Mouse (Mus musculus) frontal cortex, adult 2 months (tissue): ENCODE data around the gene Psmb11. TPM values are rescaled to one million over a fixed set of nuclear protein-coding genes. Genes with fewer than 3 reads are reported as not detected.
A peak's percentile ranks its signal among the peaks of the same experiment; 100 is the strongest.

Source experiments
- DNase-seq, 2 experiments: peaks; one replicate each; pipeline ENCODE4 v3.0.0; 2022; ENCODE audit warnings: low spot score in 1 of 2; ENCODE audit errors: extremely low spot score in 1 of 2
- polyA plus RNA-seq: library from polyadenylated mRNA; depleted of rRNA; stranded (reverse); fragments of >200 nt; gene quantifications from 2 replicates; pipeline ENCODE4 v1.2.3, GENCODE M21; 2012; rRNA removed

Psmb11 gene
- 0.46 and 0.54 TPM in 2 replicates for polyA plus RNA-seq

- no peak for DNase-seq
Measured at GRCm38 (mm10) chr14:54621133-54621532, at the start of gene Psmb11. TSS of gene Psmb11 (plus strand) at chr14:54621433.

DNA sequence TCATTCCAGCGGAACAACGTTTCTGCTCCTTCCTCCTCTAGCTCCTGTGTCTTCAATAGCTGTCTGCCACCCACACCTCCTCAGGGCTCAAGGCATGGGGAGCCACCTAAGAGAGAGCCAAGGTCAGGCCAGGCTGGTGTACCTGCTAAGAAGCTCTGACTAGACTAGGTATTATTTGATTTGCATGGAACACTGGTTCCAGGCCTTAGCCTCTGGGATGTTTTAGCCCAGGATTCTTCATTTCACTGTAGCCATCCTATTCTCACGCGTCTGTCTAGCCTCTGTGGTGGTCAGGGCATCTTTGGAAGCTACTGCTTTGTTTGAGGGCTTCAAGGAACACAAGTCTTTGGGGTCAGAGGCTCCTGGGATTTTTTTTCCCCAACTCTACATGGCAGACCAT lies 49.1 kb upstream of the Psmb11 start:
- DNase-seq: no peak

DNA sequence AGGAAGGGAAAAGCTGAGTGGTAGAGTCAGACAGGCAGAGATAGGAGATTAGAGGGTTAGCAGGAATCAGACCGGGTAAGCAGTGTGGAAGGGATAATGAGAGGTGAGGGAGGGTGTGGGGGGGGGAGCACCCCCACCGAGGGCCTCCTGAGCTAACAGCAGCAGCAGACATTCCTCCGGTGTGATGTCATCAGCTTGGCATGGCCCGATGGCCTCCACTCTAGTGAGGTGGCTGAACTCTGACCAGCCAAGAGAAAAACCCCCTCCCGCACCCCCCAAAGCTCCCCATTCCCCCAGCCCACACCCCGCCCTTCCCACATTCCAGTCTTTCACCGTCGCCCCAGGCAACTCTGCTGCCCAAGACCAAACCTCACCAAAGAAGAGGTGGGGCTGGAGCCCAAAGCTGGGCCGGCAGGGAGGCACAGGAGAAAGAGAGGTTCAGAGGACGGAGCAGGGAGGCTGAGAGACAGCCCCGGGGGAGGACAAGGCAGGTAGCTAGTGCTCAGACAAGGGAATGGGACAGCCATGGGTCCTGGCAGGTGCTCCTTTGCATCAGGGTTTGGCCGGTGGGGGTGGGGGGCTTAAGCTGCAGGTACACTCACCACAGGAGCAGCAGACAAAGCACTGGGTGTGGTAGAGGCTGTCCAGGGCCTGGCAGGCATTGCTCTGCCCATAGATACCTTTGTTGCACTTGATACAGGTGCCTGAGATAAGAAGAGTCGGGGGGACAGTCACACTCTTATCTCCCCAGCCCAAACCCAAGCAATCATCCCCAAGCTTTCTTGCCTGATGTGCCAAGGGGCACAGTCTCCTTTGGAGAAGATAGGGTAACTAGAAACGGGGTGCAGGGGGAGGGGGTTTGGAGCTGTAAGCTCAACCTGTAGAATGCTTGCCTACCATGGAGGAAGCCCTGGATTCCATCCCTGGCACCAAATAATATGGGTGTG lies 48.2 kb upstream of the Psmb11 start:
- no peak for DNase-seq

DNA sequence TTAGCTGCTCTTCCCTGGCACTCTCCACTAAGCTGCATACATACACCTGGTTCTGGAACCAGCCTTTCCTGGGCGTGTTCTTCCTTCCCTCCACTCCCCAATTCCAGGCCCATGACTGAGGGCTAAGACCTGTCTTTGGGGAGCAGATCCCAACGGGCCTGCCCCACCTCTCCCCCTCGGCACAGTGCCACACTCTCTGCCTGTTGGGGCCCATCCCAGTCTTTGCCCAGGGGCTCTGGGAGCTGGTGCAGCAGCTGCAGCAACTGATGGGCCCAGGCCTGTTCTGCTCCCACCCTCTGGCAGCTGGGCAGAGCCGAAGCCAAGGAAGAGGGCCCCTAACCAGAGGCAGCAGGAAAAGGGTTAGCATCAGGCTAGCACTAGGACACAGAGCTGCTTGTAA lies 47.0 kb upstream of the Psmb11 start:
- no peak for DNase-seq

- DNase-seq: no peak
Measured at GRCm38 (mm10) chr14:54575031-54575430, 46.2 kb upstream of the Psmb11 start.

- DNase-seq: no peak
Measured at GRCm38 (mm10) chr14:54575631-54576030, 45.6 kb upstream of the Psmb11 start.

DNA sequence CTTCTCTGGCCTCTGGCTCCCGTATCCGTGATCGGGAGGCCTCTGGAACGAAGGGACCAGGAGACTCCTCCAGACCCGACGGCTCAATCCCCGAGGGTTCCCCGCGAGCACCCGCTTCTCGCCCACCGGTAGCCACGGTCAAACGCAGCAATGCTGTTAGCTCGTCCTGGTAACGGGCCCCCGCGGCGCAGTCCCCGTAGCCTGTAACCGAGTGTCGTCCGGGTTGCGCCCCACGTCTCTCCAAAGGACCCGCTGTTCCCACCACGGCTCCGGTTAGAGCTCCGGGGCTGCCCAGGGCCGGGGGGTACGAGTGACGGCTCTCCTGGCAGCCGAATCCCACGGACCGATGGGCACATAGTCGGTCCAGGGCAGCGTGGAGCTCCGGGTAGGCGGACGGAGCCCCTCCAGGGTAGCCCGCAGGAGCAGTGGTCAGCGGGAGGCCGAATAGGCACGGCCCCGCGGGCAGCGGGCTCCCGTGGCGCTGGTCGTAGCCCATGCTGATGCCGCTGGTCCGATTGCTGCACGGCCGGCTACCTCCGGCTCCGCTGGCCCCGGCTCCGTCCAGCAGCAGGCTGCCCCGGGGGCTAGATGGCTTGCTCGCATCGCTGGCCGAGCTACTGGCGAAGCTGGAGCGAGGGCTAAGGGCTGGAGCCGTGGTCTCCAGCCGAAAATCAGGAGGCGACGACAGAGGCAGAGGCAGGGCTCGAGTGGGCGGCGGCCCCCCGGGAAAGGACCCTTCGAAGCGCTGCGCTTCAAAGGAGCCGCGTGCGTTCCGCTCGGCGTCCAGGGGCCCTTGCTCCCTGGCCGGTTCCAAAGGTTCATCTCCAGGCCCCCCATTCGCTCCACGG lies 44.8 kb upstream of the Psmb11 start:
- no peak for DNase-seq

GRCm38 (mm10) chr14:54577089-54577982 lies 43.9 kb upstream of the Psmb11 start, which contains the start of gene Ajuba:
TSS of gene Ajuba (minus strand) at chr14:54577558.
- peak; percentile 41 to 67 for DNase-seq

- peak in 1 of 2 experiments; percentile 37 for DNase-seq
Measured at GRCm38 (mm10) chr14:54578063-54578462, 43.2 kb upstream of the Psmb11 start.

- no peak for DNase-seq
Measured at GRCm38 (mm10) chr14:54579638-54580037, 41.6 kb upstream of the Psmb11 start.

GRCm38 (mm10) chr14:54582536-54582935 lies 38.7 kb upstream of the Psmb11 start:
- no peak for DNase-seq

- peak in 1 of 2 experiments; percentile 79 for DNase-seq
Measured at GRCm38 (mm10) chr14:54583681-54584338, 37.4 kb upstream of the Psmb11 start.

- no peak for DNase-seq
Measured at GRCm38 (mm10) chr14:54591056-54591455, 30.2 kb upstream of the Psmb11 start.

DNA sequence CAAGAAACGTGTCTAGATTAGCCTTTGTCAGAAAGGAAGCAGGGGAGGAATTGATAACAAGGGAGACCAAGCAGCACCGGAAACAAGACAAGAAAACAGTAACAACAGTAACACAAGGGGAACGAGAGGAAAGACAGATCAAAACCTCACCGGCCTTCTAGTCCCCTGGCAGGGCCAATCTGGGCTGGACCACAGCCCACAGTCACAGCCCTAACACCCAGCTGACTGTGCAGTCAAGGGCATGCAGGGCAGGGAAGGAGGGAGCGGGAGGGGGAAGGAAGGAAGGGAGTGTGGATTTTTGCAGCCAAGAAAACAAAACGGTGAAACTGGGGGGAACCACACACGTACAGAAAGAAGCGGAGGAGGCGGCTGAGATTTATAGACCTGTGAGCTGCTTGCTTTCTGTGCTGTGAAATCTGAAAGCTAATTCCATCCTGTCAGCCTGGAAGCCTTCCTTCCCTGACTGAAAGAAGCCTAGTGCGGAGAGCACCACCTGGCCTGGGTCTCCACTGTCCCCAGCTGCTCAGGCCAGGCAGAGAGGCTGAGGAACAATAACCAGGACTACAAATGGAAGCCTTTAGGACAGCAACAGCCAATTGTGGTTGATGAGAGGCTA lies 28.8 kb upstream of the Psmb11 start:
- peak in 1 of 2 experiments; percentile 72 for DNase-seq

GRCm38 (mm10) chr14:54594055-54594454 lies 27.2 kb upstream of the Psmb11 start:
- DNase-seq: no peak

GRCm38 (mm10) chr14:54594631-54595414 lies 26.4 kb upstream of the Psmb11 start:
- peak in 1 of 2 experiments; percentile 70 for DNase-seq

DNA sequence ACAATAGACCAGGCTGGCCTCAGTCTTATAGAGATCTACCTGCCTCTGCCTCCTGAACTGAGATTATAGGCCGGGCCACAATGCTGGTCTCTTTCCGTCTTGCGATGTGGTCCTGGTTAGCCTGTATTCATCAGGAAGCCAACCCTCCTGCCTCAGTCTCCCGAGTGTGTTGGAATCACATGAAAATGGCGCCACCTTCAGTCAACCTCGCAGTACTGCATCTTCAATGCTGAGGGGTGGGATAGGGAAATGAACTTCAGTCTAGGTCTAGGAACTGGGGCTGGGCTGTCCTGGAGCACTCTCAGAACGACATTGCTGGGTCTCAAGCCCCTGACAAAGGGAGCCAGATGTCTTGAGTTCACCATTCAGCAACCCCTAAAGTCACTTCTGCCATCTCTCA lies 24.1 kb upstream of the Psmb11 start:
- DNase-seq: no peak

- DNase-seq: no peak
Measured at GRCm38 (mm10) chr14:54601601-54602000, 19.6 kb upstream of the Psmb11 start.
